Mouse (Mus musculus) lung, adult 2 months (tissue): Measurements from ENCODE around the gene Abca12.

Source experiments
- CTCF ChIP-seq: fragments of 200-500 bp; IDR thresholded peaks from 2 replicates; pipeline ENCODE4 v1.5.1; 2011; ENCODE audit warnings: mild to moderate bottlenecking, low read length, control low read depth; ENCODE audit not compliant: insufficient read depth
- POLR2A ChIP-seq: fragments of 200-500 bp; IDR thresholded peaks from 2 replicates; pipeline ENCODE4 v1.6.1; 2011; ENCODE audit warnings: low read depth, mild to moderate bottlenecking, control low read depth, low read length, borderline replicate concordance; ENCODE audit errors: extremely low read depth

DNA sequence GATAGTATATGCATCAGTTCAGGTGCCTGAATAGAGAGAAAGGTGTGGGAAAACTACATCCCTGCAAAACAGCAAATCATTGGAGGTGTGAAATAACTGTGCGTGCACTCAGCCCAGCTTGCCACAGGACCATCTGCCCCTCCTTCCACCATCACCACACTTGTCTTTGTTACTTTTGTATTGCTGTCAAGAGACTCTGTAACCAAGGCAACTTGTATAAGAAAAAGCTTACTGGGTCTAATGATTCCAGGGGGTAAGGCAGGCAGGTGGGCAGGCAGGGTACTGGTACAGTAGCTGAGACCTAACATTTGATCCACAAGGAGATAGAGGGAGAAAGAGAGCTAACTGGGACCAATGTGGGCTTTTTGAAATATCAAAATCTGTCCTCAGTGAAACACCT lies 220.8 kb downstream of the Abca12 start:
- TF ChIP-seq CTCF (no peak), POLR2A (no peak)
